Mouse (Mus musculus) forebrain, embryonic 13.5 days (tissue): ENCODE measurements around the gene Ssc5d. TPM values are rescaled to one million over a fixed set of nuclear protein-coding genes. Genes with fewer than 3 reads are reported as not detected.

Experiments used
- ATAC-seq: fragments of 200-750 bp; cut with Nextera tagmentation; 2 replicates; pipeline ENCODE4 v1.8.0; 2017
- H3K27ac ChIP-seq: fragments of 300-500 bp; sonication (generic); 2 replicates; pipeline ENCODE4 v1.5.1; 2015; ENCODE audit warnings: inconsistent platforms, mild to moderate bottlenecking, moderate library complexity
- H3K27me3 ChIP-seq: fragments of 300-500 bp; sonication (generic); 2 replicates; pipeline ENCODE4 v1.6.1; 2015; ENCODE audit warnings: mild to moderate bottlenecking, inconsistent platforms
- H3K36me3 ChIP-seq: fragments of 300-500 bp; sonication (generic); 2 replicates; pipeline ENCODE4 v1.6.1; 2015; ENCODE audit warnings: mild to moderate bottlenecking, inconsistent platforms; ENCODE audit not compliant: poor library complexity, severe bottlenecking
- H3K4me1 ChIP-seq: fragments of 300-500 bp; sonication (generic); 2 replicates; pipeline ENCODE4 v1.6.1; 2015; ENCODE audit warnings: inconsistent platforms
- H3K4me2 ChIP-seq: fragments of 300-500 bp; sonication (generic); 2 replicates; pipeline ENCODE4 v1.6.1; 2015; ENCODE audit warnings: inconsistent platforms, mild to moderate bottlenecking, moderate library complexity
- H3K4me3 ChIP-seq: fragments of 300-500 bp; sonication (generic); 2 replicates; pipeline ENCODE4 v1.5.1; 2015; ENCODE audit warnings: mild to moderate bottlenecking, inconsistent platforms
- H3K9ac ChIP-seq: fragments of 300-500 bp; sonication (generic); 2 replicates; pipeline ENCODE4 v1.6.1; 2015; ENCODE audit warnings: mild to moderate bottlenecking, inconsistent platforms
- H3K9me3 ChIP-seq: fragments of 300-500 bp; sonication (generic); replicated peaks from 2 replicates; pipeline ENCODE4 v1.6.1; 2016; ENCODE audit warnings: inconsistent platforms
- WGBS: fragments of 180-500 bp; shearing (Covaris S2); methylation state at CpG from one replicate; pipeline ENCODE4 v1.1.7; 2015; 5-methylcytosine and 5-hydroxymethylcytosine counted together
- polyA plus RNA-seq: library from polyadenylated mRNA; unstranded; fragments of >200 nt; fragmentation: Nextera tagmentation; extraction: Ambion mirVana; gene quantifications from 2 replicates; pipeline ENCODE4 v1.2.1, GENCODE M21; 2015

The Ssc5d gene
- polyA plus RNA-seq, 1 experiment from 2014 or later: 0.23 TPM

DNA sequence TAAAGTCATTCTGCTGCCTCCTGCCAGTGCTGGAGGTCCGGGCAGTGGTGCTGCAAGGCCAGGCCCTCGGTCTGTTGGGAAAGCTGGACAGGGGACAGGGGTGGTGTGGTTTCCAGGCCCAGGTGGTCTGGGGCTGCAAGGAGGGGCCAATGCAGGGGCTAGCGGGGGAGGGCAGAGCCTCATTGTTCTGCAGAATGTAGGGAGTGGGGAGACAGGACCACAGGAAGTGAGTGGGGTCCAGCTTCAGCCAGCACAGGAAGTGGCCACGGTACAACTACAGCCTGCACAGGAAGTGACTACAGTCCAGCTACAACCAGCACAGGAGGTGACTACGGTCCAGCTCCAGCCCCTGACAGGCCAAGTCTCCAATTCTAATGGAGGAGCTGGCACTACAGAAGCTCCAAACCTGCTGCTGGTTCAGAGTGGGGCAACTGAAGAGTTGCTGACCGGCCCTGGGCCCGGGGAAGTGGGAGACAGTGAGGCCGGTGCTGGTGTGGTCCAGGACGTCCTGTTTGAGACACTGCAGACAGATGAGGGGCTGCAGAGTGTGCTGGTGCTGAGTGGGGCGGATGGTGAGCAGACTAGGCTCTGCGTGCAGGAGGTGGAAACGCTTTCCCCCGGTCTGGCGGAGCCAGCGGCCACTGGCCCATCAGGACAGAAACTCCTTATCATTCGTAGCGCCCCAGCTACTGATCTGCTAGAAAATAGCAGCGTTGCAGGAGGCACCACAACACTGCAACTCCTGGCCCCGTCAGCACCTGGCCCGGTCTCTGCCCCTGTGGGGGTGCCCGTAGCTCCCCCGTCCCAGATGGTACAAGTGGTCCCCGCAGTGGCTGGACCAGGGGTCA, 4.4 kb upstream of the Ssc5d start:
- H3K36me3 ChIP-seq: peaks cover 43% of the 10 kb centered on the region
- no peaks in the 10 kb centered on the region for H3K27me3 ChIP-seq
- ATAC-seq: no peak
- H3K9me3 ChIP-seq: no peaks in the 10 kb centered on the region
- H3K4me3 ChIP-seq: no peak overlapping the region
- peak overlapping the region; percentile 73 for H3K9ac ChIP-seq
- H3K27ac ChIP-seq: peak overlapping the region; percentile 99
- peaks cover 71% of the 10 kb centered on the region for H3K4me1 ChIP-seq
- H3K4me2 ChIP-seq: peak overlapping the region; percentile 74
- WGBS: 59% methylated on average over 23 of the region's 23 CpGs

GRCm38 (mm10) chr7:4921824-4922482, 3.6 kb upstream of the Ssc5d start, which contains the start of gene Nat14:
TSS of gene Nat14 (plus strand) at chr7:4922028.
- Histone ChIP-seq H3K9ac (peak within 1 kb of the TSS; percentile 73), H3K4me2 (peak within 1 kb of the TSS; percentile 74), H3K4me3 (peak within 1 kb of the TSS; percentile 43), H3K4me1 (peaks cover 67% of the 10 kb centered on the region), H3K9me3 (no peaks in the 10 kb centered on the region), H3K27ac (peak within 1 kb of the TSS; percentile 99), H3K36me3 (peaks cover 43% of the 10 kb centered on the region), H3K27me3 (no peaks in the 10 kb centered on the region)
- WGBS: 21% methylated on average over 8 of the region's 8 CpGs
- ATAC-seq: no peak

- peak; percentile 81 for ATAC-seq
- H3K9ac ChIP-seq: peak overlapping the region; percentile 73
- H3K27ac ChIP-seq: peak overlapping the region; percentile 99
- WGBS: 2% methylated on average over 14 of the region's 14 CpGs
- H3K36me3 ChIP-seq: peaks cover 41% of the 10 kb centered on the region
- peak overlapping the region; percentile 74 for H3K4me2 ChIP-seq
- peak overlapping the region; percentile 43 for H3K4me3 ChIP-seq
- H3K27me3 ChIP-seq: no peaks in the 10 kb centered on the region
- H3K9me3 ChIP-seq: no peaks in the 10 kb centered on the region
- peaks cover 62% of the 10 kb centered on the region for H3K4me1 ChIP-seq
These were observed 3.1 kb upstream of the Ssc5d start for GRCm38 (mm10) chr7:4922508-4922907.

DNA sequence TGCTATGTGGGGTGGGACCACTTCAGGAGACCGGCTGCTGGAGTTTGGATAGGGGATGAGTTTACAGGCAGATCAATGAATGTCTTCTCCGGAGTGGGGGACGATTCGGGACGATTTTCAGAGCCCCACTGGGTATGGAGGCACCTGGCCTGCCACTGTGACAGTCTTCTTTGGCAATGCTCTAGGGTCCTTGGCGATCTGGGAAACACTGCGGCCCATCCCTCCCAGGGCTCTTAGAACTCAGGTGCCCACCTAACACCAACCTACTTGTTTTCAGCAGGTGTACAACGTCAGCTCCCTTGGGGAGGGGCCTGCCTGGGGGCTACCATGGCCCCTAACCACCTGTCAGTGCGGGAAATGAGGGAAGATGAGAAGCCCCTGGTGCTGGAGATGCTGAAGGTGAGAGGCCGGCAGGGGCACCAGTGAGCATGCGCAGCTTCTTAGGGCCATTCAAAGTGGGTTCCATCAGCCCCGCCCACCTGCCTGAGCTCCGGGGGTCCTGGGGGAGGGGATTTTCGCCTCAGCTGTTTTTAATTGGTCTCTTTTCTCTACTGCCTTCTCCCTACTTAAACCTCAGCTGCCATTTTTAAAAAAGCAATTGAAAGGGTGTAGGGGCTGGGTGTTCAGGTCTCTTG, 2.5 kb upstream of the Ssc5d start:
- peak; percentile 58 for ATAC-seq
- peak overlapping the region; percentile 99 for H3K27ac ChIP-seq
- no peaks in the 10 kb centered on the region for H3K9me3 ChIP-seq
- WGBS: under 1% methylated on average over 14 of the region's 14 CpGs
- peak overlapping the region; percentile 73 for H3K9ac ChIP-seq
- peak overlapping the region; percentile 74 for H3K4me2 ChIP-seq
- peak overlapping the region; percentile 43 for H3K4me3 ChIP-seq
- peaks cover 58% of the 10 kb centered on the region for H3K4me1 ChIP-seq
- H3K27me3 ChIP-seq: no peaks in the 10 kb centered on the region
- peaks cover 35% of the 10 kb centered on the region for H3K36me3 ChIP-seq

DNA sequence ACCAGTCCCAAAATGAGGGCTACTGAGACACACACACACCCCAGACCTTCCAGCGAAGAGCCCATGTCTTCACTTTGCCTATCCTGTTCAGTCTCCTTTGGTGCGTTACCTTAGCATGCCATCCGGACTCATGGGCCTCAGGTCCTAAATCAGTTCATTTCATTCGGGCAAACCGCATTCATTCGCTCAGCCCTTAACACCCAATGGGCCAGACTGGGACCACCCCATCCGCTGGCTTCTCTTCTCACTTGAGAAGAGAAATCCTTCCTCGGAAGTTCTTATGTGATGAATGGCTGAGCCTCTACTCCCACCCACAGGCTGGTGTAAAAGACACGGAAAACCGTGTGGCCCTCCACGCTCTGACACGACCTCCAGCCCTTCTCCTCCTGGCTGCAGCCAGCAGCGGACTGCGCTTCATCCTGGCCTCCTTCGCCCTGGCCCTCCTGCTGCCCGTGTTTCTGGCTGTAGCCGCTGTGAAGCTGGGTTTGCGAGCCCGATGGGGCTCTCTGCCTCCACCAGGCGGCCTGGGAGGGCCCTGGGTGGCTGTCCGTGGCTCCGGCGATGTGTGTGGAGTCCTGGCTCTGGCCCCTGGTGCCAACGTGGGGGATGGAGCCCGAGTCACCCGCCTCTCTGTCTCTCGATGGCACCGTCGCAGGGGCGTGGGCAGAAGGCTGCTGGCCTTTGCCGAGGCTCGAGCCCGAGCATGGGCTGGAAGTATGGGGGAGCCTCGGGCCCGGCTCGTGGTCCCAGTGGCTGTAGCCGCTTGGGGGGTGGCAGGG, 1.8 kb upstream of the Ssc5d start:
- no peaks in the 10 kb centered on the region for H3K27me3 ChIP-seq
- H3K4me3 ChIP-seq: peak overlapping the region; percentile 43
- WGBS: 4% methylated on average over 37 of the region's 37 CpGs
- peaks cover 28% of the 10 kb centered on the region for H3K36me3 ChIP-seq
- H3K9ac ChIP-seq: peak overlapping the region; percentile 73
- no peaks in the 10 kb centered on the region for H3K9me3 ChIP-seq
- H3K4me1 ChIP-seq: peaks cover 58% of the 10 kb centered on the region
- H3K4me2 ChIP-seq: peak overlapping the region; percentile 74
- ATAC-seq: no peak
- peak overlapping the region; percentile 99 for H3K27ac ChIP-seq

GRCm38 (mm10) chr7:4924483-4924882, 1.1 kb upstream of the Ssc5d start:
- WGBS: 0% methylated on average over 4 of the region's 4 CpGs
- Histone ChIP-seq H3K9me3 (no peaks in the 10 kb centered on the region), H3K9ac (peak overlapping the region; percentile 73), H3K4me3 (peak overlapping the region; percentile 43; the same call in 1 of the 2 replicates), H3K4me1 (peaks cover 58% of the 10 kb centered on the region), H3K4me2 (peak overlapping the region; percentile 74), H3K27ac (peak overlapping the region; percentile 99), H3K27me3 (no peaks in the 10 kb centered on the region), H3K36me3 (peaks cover 21% of the 10 kb centered on the region)
- no peak for ATAC-seq

DNA sequence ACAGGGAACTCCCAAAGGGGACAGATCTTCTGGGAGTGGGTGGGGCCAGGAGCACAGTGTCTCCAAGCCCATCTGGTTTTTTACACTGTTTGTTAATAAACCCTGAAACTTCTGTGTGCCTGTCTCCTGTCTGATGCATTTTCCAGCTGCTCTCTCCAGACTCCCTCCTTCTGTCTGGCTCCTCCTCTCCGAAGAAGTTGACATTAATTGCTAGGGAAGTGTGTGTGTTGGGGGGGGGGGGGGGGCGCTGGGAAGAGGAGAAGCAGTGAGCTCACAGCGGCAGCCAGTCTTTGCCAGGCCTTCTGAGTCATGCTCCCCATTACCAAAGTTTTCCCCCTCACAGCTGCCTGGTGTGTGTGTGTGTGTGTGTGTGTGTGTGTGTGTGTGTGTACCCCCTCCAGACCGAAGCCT, 689 bp upstream of the Ssc5d start:
- Histone ChIP-seq H3K4me1 (peaks cover 58% of the 10 kb centered on the region), H3K9me3 (no peaks in the 10 kb centered on the region), H3K4me3 (no peak overlapping the region), H3K4me2 (peak overlapping the region; percentile 74), H3K27me3 (no peaks in the 10 kb centered on the region), H3K27ac (peak overlapping the region; percentile 99), H3K9ac (peak overlapping the region; percentile 55; the same call in 1 of the 2 replicates), H3K36me3 (peaks cover 17% of the 10 kb centered on the region)
- no peak for ATAC-seq
- WGBS: 0% methylated on average over 2 of the region's 4 CpGs

DNA sequence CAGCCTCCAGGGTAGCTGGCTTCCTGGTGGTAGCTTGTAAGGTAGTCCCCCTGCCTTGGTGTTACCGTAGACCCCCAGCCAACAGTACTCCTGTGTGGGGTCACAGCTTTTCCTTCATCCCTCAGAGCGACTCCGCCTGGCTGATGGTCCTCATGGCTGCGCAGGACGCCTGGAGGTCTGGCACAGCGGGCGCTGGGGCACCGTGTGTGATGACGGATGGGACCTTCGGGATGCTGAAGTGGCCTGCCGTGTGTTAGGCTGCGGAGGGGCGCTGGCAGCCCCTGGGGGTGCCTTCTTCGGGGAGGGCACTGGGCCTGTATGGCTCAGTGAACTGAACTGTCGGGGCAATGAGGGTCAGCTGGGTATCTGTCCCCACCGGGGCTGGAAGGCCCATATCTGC, 1.3 kb downstream of the Ssc5d start:
- Histone ChIP-seq H3K27me3 (no peaks in the 10 kb centered on the region), H3K4me2 (no peak overlapping the region), H3K4me3 (no peak overlapping the region), H3K9ac (no peak overlapping the region), H3K4me1 (peaks cover 46% of the 10 kb centered on the region), H3K27ac (no peak overlapping the region), H3K36me3 (no peaks in the 10 kb centered on the region), H3K9me3 (no peaks in the 10 kb centered on the region)
- ATAC-seq: no peak
- WGBS: 78% methylated on average over 16 of the region's 16 CpGs

DNA sequence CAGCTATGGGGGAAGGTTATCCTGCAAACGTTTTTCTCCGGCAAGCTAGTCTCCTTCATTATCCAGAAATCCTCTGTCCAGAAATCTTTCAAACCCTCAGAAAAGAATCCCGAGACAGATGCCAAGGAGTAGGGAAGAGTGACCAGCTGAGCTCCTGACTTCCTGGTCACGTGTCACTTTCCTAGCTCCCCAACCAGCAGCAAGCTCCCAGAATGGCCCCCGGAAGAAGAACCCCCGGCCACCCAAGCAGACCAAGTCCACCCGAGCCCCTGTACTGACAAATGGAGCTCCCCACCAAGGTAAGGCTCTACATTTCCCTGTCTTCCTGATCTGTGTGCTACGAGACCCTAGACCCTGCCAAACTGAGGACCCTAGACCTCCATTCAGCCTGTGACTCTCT, 2.1 kb downstream of the Ssc5d start:
- no peaks in the 10 kb centered on the region for H3K36me3 ChIP-seq
- H3K4me3 ChIP-seq: no peak overlapping the region
- H3K9ac ChIP-seq: no peak overlapping the region
- H3K27me3 ChIP-seq: no peaks in the 10 kb centered on the region
- no peak overlapping the region for H3K27ac ChIP-seq
- H3K9me3 ChIP-seq: no peaks in the 10 kb centered on the region
- H3K4me2 ChIP-seq: no peak overlapping the region
- ATAC-seq: no peak
- peaks cover 38% of the 10 kb centered on the region for H3K4me1 ChIP-seq
- 62% methylated on average over 8 of the region's 8 CpGs for WGBS

DNA sequence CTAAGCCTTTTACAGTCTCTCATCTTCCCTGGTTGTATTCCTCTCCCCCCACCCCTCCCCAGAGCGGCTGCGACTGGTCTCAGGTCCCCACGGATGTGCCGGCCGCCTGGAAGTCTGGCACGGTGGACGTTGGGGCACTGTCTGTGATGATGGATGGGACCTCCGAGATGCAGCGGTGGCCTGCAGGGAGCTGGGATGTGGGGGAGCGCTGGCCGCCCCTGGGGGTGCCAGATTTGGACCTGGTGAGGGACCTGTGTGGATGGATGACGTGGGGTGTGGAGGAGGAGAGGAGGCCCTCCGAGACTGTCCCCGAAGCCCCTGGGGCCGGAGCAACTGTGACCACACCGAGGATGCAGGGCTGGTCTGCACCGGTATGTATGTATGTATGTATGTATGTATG, 2.7 kb downstream of the Ssc5d start:
- no peak overlapping the region for H3K4me2 ChIP-seq
- no peak overlapping the region for H3K27ac ChIP-seq
- H3K4me1 ChIP-seq: peaks cover 32% of the 10 kb centered on the region
- WGBS: 82% methylated on average over 17 of the region's 17 CpGs
- H3K36me3 ChIP-seq: no peaks in the 10 kb centered on the region
- no peak for ATAC-seq
- H3K9ac ChIP-seq: no peak overlapping the region
- H3K9me3 ChIP-seq: no peaks in the 10 kb centered on the region
- H3K4me3 ChIP-seq: no peak overlapping the region
- H3K27me3 ChIP-seq: no peaks in the 10 kb centered on the region

GRCm38 (mm10) chr7:4933103-4933502, 7.5 kb downstream of the Ssc5d start:
- Histone ChIP-seq H3K27ac (no peak overlapping the region), H3K4me3 (no peak overlapping the region), H3K27me3 (no peaks in the 10 kb centered on the region), H3K4me2 (no peak overlapping the region), H3K4me1 (no peaks in the 10 kb centered on the region), H3K9me3 (no peaks in the 10 kb centered on the region; the same call in 1 of the 2 replicates), H3K36me3 (no peaks in the 10 kb centered on the region), H3K9ac (no peak overlapping the region)
- no peak for ATAC-seq
- 85% methylated on average over 12 of the region's 12 CpGs for WGBS
